Mouse (Mus musculus) spleen, adult 18-20 months (tissue): ENCODE measurements around the gene Fam221b.

Experiments used
- DNase-seq, 2 experiments: peaks; one replicate each; pipeline ENCODE4 v3.0.0; 2022; ENCODE audit warnings: mixed read lengths in 2 of 2

Gene Fam221b

DNA sequence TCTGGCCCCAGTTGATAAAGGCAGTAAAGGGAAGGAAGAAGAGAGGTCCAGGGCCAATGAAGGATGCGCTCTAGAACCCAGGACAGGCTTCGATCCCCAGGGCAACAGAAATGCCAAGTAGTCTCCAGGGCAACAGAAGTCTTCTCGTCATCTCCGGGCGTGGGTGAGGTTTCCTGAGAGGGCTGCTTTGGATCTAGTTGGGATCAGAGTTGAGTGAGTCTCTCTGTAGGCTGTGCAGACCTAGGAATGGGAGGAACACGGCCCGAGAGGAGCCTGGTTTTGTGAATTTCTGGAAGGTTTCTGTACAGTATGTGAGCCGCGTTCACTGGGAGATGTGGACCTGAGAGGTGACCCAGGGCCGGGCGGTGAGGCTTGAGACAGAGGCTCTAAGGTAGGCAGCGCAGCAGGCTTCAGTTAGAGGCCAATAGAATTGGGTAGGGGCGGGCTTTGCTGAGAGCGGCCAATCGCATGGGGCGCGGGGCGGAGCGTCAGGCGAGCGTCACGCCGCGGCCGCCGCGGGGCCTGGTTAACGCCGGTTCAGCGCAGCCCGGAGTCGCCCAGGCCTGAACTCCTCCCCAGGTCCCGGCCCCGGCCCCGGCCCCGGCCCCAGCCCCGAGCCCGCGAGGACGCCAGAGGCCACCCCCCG is at the start of gene Fam221b, which contains the start of gene Tmem8b:
TSS of gene Fam221b (minus strand) at position 364 of the 646 bp plus-strand sequence.
TSS of gene Tmem8b (plus strand) at position 190 of the 646 bp plus-strand sequence.
- peak; percentile 75 to 90 for DNase-seq

DNA sequence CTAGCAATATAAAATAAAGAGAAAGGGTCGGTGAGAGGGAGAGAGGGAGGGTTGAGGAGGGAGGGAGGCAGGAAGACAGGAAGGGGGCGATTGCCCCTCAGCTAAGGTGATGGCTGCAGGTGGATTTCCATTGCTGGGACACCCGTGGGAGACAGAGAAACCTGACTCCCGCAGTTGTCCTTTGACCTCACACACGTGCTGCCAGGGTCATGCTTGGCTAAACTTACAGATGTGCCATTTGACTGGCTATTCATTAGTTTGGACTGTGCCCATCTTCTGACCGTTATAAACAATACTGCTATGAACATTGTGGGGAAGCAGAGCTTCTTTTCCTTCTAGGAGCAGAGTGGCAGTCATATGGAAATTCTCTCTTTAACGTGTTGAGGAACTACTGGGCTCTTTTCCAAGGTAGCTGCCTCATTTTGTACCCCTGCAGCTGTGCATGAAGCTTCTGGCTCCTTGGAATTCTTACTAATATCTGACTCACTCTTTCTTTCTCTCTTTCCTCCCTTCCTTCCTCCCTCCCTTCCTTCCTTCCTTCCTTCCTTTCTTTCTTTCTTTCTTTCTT is 44.8 kb upstream of the Fam221b start:
- DNase-seq = no peak

DNA sequence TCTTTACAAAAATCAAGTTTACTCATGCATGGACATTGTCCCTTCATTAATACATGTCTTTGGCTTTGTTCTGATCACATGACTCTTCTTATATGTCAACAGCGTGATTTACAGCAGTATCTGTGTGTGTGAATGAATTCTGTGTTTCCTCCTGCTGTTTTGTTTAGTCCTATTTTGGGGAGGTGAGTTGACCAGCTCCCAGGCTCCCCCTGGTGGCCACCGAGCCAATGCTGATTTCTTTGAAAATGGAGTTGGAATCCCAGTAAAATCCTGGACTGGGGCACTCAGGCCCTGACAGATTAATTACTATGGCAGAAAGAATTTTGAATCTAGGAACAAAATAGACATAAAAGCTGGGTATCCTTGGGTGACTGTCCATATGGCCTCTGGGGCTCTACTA is 42.9 kb upstream of the Fam221b start:
- DNase-seq = peak; percentile 37 to 77

DNA sequence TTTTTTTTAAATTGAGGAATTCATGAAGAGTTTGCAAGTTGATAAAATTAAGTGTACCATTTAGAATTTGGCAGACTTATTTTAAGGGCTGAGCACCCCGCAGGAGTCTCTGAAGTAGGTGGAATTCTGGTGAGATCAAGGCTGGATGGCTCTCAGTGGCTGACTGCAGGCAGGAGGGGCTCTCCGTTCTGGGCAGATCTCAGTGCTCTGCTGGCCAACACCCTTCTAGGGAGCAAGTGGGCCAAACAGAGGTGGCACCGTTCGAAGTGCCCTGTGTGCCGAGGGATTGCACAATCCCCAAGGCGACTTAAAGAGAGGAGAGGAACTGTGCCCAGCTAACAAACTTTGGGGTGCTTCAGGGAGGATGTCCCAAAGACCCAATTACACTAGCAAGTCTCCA is 40.9 kb upstream of the Fam221b start, which contains the start of gene Olfr71:
TSS of gene Olfr71 (minus strand) at position 387 of the 400 bp plus-strand sequence.
- DNase-seq = no peak

DNA sequence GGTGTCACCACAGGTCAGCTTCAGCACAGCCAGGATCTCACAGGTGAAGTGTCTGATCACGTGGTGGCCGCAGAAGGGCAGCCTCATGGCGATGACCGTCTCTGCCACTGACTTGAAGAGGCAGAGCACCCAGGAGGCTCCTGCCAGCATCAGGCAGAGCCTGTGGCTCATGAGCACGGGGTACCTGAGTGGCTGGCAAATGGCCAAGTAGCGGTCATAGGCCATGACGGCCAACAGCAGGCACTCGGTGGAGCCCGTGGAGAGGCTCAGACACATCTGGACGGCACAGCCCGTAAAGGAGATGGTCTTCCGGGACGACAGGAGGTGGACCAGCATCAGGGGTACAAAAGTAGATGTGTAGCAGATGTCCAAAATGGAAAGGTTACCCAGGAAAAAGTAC is 37.0 kb upstream of the Fam221b start:
- DNase-seq = no peak

DNA sequence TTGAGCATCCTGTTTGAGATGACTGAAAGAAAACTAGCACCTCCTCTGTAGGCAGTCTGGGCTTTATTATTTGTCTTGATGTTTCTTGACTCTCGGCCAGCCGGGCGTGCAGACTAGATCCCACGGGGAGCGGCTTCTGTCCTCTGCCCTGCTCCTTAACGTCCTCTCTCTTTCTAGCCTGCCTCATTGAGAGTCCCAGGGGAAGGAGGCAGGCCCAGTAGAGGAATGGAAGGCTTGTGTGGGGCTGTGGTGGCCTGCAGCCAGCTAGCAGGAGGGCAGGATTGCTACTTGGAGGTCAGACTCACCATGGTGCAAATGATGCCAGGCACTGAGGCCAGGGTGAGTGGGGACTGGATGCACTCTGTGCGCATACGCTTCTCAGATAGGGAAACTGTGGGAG is 34.9 kb upstream of the Fam221b start:
- no peak for DNase-seq

DNA sequence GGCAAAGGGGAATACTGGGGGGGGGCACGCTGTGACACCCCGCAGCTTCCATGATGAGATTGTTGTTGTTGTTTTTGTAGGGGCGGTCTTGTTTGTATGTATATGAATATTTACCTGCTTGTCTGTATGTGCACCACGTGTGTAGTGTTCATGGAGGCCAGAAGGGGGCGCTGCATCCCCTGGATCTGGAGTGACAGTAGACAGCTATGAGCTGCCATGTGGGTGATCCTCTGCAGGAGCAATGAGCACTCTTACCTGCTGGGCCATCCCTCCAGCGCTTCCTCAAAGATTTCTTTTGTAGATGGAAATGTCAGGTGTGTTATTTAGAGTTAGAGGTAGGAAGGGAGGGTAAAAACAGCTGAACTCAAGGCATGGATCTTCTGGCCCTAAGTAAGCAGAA is 34.5 kb upstream of the Fam221b start:
- DNase-seq = no peak

DNA sequence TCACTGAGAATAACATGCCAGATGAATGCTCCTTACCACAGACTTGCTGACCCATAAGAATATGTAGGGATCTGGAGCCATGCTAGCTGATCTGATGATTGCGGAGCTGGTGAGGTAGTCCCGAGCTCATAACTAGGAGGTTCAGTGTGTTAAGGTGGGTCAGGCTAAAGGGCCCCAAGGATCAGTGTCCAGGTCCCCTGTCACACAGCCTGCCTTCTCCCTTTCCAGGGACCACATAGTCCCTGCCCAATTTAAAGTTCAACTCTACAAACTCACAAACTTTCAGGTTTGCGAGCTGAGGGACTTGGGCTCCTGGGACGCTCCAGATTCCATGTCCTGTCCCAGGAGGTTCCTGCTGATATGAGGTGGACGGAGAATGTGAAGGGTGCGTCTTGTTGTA is 31.8 kb upstream of the Fam221b start, which contains the start of gene Olfr70:
TSS of gene Olfr70 (minus strand) at position 101 of the 400 bp plus-strand sequence.
- no peak for DNase-seq

DNA sequence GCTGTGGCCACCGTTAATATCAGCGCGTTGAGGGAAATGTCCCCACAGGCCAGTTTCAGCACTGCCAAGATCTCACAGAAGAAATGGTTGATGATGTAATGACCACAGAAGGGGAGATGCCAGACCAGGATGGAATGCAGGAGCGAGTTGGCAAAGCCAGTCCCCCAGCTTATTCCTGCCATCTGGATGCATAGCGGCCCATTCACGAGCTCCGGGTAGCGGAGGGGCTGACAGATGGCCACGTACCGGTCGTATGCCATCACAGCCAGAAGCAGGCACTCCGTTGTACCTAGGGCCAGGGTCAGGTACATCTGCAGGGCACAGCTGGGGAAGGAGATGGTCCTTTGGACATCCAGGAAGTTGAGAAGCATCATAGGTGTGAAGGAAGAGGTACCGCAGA is 27.6 kb upstream of the Fam221b start:
- DNase-seq = no peak

DNA sequence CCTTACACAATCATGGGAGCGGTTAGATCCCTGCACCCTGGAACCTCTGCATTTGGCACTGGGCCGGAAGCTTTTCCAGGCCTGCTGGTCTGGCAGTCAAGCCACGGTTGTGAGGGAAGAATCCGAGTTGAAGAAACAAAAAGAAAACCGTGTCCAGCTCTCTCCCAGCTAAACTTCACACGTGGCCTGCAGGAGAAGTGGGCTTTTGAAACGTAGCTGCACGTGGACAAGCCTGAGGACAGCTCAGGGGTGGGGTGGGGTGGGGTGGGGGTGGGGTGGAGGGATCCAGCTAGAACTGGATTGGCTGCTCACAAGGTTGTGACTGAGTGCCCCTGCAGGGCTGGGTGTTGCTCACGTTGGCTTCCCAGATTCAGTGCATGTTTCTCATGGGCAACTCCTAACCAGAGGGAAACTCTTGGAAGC is 26.3 kb upstream of the Fam221b start:
- no peak for DNase-seq

DNA sequence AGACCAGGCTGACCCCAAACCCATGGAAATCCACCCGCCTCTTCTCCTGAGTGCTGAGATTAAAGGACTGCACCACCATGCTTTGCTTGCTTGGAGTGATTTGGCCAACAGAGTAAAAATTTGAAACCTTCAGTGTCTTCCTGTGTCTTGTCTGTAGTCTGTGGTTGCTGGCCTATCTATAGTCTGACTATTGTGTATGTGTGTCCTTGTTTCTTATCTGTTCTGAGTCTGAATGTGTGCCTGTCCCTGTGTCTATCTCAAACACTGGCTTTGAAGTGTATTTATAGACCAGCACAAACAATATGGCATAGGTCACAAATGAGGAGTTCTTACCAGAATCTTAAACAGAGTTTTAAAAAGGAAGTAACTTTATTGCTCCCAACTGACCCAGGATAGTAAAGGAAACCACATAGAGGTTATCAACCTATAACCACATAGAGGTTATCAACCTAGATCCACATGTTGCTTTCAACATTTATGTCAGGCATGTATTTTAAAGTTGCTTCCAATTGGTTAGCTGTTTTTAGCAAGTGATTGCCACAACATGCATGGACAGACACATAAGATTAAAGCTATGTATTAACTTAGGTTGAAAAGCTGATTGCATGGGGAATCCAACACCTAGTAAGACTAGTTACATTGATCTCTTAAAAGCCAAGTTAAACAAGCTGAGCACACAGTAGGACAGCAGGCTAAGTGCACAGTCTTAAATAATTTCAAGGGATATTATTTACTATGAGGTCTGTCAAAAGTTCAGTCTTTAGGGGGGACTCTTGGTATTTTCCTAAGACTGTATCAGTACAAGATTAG is 25.7 kb upstream of the Fam221b start:
- no peak for DNase-seq

DNA sequence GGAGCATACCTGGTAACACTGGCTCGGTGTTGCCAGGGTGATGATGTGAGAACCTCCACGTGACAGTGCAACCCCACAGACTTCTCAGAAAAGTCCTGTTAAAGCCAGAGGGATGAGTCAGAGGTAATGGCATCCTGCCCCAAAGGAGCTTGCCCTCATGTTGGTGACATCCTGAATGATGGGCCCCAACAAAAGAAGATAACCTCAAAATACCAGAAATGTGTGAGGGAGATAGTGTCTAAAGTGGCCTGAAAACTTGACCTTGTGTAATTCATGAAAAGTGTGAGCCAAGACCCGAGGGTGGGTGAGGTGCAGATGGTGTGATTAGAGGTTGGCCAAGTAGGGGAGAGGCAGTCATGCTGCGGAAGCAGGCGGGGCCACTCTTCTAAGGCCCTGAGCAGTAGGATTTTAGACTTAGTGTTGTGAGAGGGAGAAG is 24.9 kb upstream of the Fam221b start:
- no peak for DNase-seq

DNA sequence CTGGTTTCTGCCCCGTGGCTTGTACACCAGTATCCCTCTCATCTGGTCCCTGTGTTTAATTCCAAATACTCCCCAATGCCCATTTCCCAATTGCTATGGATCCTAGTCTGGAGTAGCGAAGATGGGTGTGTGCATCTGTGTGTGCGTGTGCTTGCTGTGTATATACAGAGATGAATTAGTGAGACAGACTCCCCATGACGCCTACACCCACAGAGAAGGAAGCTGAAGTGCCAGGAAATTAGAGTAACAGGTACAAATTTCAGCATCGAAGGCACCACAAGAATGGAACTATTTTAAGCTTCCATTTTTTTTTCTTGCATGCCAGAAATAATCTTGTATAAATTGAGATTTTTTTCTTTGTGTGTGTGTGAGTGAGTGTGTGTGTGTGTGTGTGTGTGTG is 22.1 kb upstream of the Fam221b start:
- no peak for DNase-seq

DNA sequence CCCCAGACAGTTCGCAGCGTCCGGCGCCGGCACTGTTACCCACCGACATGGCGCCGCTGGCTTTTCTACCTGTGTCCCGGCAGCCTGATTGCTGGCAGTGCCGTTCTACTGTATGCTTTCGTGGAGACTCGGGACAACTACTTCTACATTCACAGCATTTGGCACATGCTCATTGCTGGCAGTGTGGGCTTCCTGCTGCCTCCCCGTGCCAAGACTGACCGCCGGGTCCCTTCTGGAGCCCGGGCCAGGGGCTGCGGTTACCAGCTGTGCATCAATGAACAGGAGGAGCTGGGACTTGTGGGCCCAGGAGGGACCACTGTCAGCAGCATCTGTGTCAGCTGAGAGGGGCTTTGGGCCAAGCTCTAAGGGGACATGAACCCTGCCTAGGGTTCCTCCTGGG is 21.1 kb upstream of the Fam221b start:
- no peak for DNase-seq

DNA sequence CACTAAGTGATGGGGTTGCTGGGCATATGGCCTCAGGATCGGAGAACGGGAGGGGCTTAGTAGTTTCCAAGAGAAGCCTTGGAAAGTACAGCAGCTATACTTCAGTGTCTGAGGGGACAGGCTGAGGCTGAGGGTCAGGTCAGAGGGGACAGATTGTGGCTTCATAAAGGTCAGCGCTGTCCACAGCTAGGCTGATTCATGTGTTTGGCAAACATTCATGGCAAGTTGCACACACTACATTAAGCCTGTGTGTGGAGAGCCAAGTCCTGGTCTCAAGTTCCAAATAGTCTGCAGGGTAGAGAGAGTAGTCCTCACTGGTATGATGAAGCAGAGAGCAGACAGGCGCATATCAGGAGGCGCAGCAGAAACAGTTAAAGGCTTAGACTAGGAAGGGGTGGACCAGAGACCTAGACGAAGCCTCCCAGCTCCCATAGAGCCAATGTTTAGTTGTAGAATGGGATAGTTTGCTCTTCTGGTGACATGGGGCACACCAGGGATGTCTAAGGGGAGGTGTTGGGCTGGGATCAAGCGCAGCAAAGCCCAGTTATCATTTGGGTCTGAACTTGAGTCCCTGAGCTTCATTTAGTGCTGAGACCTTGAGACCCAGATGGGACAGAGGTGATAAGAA is 10.6 kb upstream of the Fam221b start:
- DNase-seq = no peak

DNA sequence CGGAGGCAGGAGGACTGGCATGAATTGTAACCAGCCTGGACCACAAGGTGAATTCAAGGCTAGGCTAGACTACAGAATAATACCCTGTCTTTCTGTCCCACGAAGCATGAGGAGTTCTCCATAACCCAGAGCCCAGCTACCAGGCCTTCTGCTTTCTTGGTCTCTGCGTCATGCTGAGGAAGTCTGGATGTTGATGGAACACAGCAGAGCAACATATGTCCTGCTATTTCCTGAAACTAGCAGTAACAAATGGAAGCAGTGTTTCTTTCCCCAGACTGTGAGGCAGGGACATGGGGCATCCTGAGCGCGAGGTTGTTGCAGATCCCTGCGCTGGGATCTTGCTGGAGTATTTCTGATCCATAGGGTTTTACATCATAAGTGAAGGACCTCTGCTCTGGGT is 9.6 kb upstream of the Fam221b start:
- DNase-seq = no peak

DNA sequence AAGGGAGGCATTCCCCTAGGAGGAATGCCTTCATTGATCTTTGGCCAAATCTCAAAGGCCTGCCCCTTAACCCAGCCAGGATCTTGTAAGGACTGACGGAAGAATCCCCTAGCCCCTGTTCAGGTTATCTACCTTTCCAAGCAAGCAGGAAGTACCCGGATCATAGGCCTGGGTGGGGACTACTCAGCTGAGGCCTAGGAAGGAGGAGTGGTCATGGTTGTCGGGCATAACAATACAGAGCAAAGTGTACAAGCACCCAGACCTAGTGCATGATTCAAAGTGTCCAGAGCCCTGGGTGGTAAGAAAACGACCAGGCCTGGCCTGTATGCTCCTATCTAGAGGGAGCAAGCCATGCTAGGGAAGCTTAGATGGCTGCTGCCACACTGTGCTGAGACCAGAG is 6.7 kb upstream of the Fam221b start:
- DNase-seq = no peak

DNA sequence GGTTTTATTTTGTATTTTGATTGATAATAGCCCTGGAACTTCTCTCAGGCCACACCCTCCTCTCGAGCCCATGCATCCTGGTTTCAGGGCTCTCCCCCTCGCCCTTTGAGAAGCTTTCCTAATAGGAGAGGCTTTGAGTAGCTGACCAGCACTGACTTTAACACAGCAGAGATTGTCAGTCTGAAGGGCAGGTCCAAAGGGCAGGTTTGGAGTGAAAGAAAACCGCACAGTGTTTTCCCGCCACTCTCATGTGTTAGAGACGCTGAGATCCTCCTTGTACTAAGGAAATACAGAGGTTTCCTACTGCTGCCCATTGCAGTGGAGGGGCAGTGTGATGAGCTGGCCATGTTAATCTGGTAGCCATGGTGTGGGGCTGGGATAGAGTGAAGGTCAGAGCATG is 6.0 kb upstream of the Fam221b start:
- DNase-seq = no peak

DNA sequence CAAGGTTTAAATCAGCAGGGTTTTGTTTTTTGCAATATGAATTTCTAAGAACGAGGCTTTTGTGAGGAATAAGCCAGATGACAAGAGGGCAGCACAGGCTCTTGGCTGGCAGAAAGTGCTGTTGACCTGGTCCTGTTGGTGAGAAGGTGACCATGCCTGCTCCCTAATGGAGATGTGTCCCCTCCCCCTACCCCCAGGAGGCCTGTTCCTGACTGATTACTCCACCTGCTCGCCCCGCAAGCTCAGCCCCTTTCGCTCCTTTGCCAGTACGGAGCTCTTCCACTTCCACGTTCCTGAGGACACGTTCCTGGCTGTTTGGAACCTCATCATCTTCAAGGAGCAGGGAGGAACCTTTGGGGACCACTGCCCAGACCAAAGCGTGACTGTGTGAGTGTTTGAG is 4.8 kb upstream of the Fam221b start:
- no peak for DNase-seq

DNA sequence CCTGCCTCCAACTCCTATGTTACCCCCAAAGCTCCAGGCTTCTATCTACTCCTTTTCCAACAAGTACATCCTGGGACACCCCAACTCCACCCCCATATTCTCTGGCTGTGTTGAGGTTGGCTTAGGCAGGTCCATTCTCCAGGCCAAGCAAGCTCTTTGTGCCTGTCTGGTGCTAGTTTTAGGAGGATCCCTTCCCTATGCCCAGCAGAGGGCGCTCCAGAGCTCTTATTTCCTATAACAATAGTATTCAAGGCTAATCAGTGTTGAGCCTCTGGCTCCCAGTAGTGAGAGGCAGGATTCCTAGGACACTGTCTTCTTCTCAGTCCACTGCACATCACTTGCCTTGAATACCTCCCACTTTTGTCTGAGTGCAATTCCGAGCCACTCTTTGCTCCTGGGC is 3.1 kb upstream of the Fam221b start:
- peak; percentile 51 to 85 for DNase-seq

DNA sequence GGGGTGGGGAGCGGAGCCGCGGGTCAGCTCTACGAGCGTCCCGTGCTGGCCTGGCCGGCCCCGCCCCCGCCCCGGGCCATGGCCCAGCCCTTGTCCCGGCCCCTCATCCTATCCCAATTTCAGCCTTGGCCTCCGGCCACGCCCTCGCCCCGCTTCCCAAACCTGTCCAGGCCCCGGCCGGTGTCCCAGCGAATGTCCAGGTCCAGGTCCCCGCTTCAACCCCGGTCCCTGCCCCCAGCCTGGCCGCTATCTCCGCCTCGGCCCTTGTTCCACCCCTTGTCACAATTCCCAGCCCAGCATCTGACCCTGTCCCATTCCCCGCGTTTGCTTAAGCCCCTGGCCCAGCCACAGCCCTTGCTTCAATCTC is 466 bp upstream of the Fam221b start:
- DNase-seq = no peak

DNA sequence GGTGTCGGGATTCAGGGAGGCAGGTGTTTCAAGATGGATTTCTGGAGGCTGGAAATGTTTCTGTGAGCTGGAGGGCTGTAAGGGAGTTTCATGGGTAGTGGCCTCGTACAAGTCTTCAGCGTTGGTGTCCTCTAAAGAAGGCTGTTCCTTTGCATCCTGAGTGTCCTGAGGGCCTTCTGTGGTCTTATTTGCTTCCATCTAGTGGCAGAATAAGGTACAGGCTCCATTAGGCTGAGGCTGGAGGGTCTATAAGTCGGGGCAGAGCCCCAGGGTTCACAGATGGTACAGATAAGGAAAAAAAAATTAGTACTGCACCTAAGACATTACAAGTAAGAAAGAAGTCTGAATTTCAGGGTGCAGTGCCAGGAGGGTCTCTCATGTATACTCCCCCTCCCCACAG is 2.5 kb downstream of the Fam221b start:
- DNase-seq = no peak

DNA sequence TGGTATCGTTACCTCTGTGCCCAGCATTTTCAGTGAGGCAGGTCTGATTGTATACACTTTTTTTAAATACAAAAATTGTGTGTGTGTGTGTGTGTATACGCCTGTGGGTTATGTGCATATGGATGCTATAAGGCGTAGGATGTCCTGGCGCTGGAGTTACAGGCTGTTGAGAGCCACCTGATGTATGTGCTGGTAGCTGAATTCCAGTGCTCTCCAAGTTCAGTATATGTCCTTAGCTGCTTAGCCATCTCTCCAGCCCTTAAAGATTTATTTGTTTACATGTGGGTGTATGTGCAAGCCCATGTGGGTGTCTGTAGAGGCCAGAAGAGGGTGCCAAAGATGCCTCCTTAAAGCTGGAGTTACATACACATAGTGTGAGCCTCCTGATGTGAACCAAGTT is 11.8 kb downstream of the Fam221b start:
- no peak for DNase-seq
